In the genomic region with DNA sequence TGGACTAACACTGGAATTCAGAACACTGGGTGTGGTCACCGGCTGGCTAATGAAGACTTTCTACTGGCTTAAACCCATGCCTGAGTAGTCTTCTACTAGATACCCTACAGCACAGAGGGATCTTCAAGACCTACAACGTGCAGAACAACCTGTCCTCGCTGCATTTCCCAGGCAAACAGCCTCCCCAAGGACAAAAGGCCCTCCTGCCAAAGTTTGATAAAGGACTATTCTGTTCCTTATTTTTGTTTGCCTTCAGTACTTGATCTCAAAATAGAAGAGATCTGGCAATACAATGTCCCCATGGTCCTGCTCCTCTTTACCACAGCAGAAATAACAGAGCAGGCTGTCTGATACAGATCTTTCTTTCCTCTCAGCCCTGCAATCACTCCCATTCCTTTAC, we compare ENCODE assay signal across 21 mouse cellular contexts.
DNase-seq lines count a peak whose midpoint lies in the region; ATAC-seq lines count a peak whose summit lies in the region.
"Had no signal": no experiment of that assay in that cellular context is flagged by ENCODE, and none has a peak within 500 bp of the region (broad histone marks: within the 10 kb centered on the region; RNA-seq: fewer than 3 reads in every experiment).

No protein-coding gene starts in this region.

- H3K4me1 ChIP-seq in heart, embryonic 12.5 days (replicated peaks), result 0 out of 2 replicates have a peak, but pooled peaks cover 10% of the 10 kb centered on the region
- H3K4me1 ChIP-seq: embryonic facial prominence, embryonic 15.5 days; hindbrain, embryonic 12.5 days; hindbrain, embryonic 15.5 days had no signal

- no peaks in the 10 kb centered on the region for H3K36me3 ChIP-seq in heart, embryonic 12.5 days
- H3K36me3 ChIP-seq: embryonic facial prominence, embryonic 12.5 days; embryonic facial prominence, embryonic 15.5 days; hindbrain, embryonic 12.5 days; hindbrain, embryonic 15.5 days had no signal

- DNase-seq in heart, adult 18-20 months, result peak; percentile 26 to 49
- DNase-seq in heart, postnatal 4 days, result no peak
- peak; percentile 4 to 18 for DNase-seq in heart, adult 9 months (ENCODE audit: low spot score in 2 of 2)
- peak; percentile 66 for DNase-seq in testis, postnatal 14 days (ENCODE audit: low spot score)
- DNase-seq in testis, postnatal 10 days (ENCODE audit: low spot score), result no peak
- no peak for DNase-seq in cerebellum, postnatal 14 days
- DNase-seq: adrenal gland, adult 2 months; adrenal gland, postnatal 14 days; cerebellum, adult 11-12 months; cerebellum, adult 8-10 months; cerebellum, postnatal 25 days; forebrain, postnatal 0 days; kidney, adult 2 months had no signal

- H3K9me3 ChIP-seq in heart, embryonic 12.5 days (replicated peaks), result no peaks in the 10 kb centered on the region
- H3K9me3 ChIP-seq: embryonic facial prominence, embryonic 12.5 days; embryonic facial prominence, embryonic 15.5 days; hindbrain, embryonic 12.5 days; hindbrain, embryonic 15.5 days had no signal

- H3K4me2 ChIP-seq in heart, embryonic 12.5 days, result no peak overlapping the region
- H3K4me2 ChIP-seq: embryonic facial prominence, embryonic 12.5 days; embryonic facial prominence, embryonic 15.5 days; hindbrain, embryonic 12.5 days; hindbrain, embryonic 15.5 days had no signal

- no peaks in the 10 kb centered on the region for H3K27me3 ChIP-seq in heart, embryonic 12.5 days (replicated peaks)
- H3K27me3 ChIP-seq: embryonic facial prominence, embryonic 12.5 days; embryonic facial prominence, embryonic 15.5 days; hindbrain, embryonic 12.5 days; hindbrain, embryonic 15.5 days had no signal

- WGBS in heart, embryonic 12.5 days, result 61% methylated on average over 3 of the region's 3 CpGs

- no peak overlapping the region for H3K27ac ChIP-seq in heart, embryonic 12.5 days (ENCODE audit: poor library complexity, severe bottlenecking)
- H3K27ac ChIP-seq: embryonic facial prominence, embryonic 12.5 days; embryonic facial prominence, embryonic 15.5 days; hindbrain, embryonic 12.5 days; hindbrain, embryonic 15.5 days had no signal

- no peak for ATAC-seq in heart, embryonic 12.5 days (ENCODE audit: insufficient number of reproducible peaks, low FRiP score)
- ATAC-seq: CD4-positive, CD25-positive, alpha-beta regulatory T cell, adult 4 months; forebrain, embryonic 14.5 days; forebrain, postnatal 0 days; intestine, postnatal 0 days had no signal

- no peak overlapping the region for H3K9ac ChIP-seq in heart, embryonic 12.5 days
- H3K9ac ChIP-seq: embryonic facial prominence, embryonic 12.5 days; embryonic facial prominence, embryonic 15.5 days; forebrain, postnatal 0 days; hindbrain, embryonic 12.5 days; hindbrain, embryonic 15.5 days had no signal

- H3K4me3 ChIP-seq in heart, embryonic 12.5 days, result no peak overlapping the region
- H3K4me3 ChIP-seq: embryonic facial prominence, embryonic 12.5 days; embryonic facial prominence, embryonic 15.5 days; hindbrain, embryonic 12.5 days; hindbrain, embryonic 15.5 days had no signal

Comparison
In these comparisons a context has a peak if more than half of its experiments do, and no peak if none do; other contexts are left out.
1. DNase-seq: peak in heart, adult 18-20 months (2 of 2), heart, adult 9 months (2 of 2) and testis, postnatal 14 days (single experiment); none in heart, postnatal 4 days (single experiment), testis, postnatal 10 days (single experiment) and cerebellum, postnatal 14 days (0 of 2).